Mouse (Mus musculus) liver, postnatal 0 days (tissue): ENCODE results near the gene Golm1. TPM values are rescaled to one million over a fixed set of nuclear protein-coding genes. Genes with fewer than 3 reads are reported as not detected.
A peak's percentile ranks its signal among the peaks of the same experiment; 100 is the strongest.

Experiments
- ATAC-seq: fragments of 200-750 bp; cut with Nextera tagmentation; 2 replicates; pipeline ENCODE4 v1.8.0; 2017; ENCODE audit warnings: mild to moderate bottlenecking, moderate library complexity
- DNase-seq: peaks from one replicate; pipeline ENCODE4 v3.0.0-alpha.2; 2016
- H3K27ac ChIP-seq: fragments of 300-500 bp; sonication (generic); 2 replicates; pipeline ENCODE4 v1.5.1; 2014; ENCODE audit warnings: antibody characterized with exemption, moderate library complexity, mild to moderate bottlenecking, low read depth
- H3K27me3 ChIP-seq: fragments of 300-500 bp; sonication (generic); 2 replicates; pipeline ENCODE4 v1.6.1; 2014; ENCODE audit warnings: low read length, control low read depth, mixed read lengths; ENCODE audit not compliant: insufficient read depth
- H3K36me3 ChIP-seq: fragments of 300-500 bp; sonication (generic); replicated peaks from 2 replicates; pipeline ENCODE4 v1.6.1; 2014; ENCODE audit warnings: mild to moderate bottlenecking, control low read depth, low read length, moderate library complexity, mixed read lengths; ENCODE audit not compliant: insufficient read depth
- H3K4me1 ChIP-seq: fragments of 300-500 bp; sonication (generic); 2 replicates; pipeline ENCODE4 v1.6.1; 2014; ENCODE audit warnings: antibody characterized with exemption, mild to moderate bottlenecking, control low read depth; ENCODE audit not compliant: insufficient read depth
- H3K4me2 ChIP-seq: fragments of 300-500 bp; sonication (generic); 2 replicates; pipeline ENCODE4 v1.6.1; 2014; ENCODE audit warnings: low read depth, mild to moderate bottlenecking, low read length, moderate library complexity, mixed read lengths
- H3K4me3 ChIP-seq: fragments of 300-500 bp; sonication (generic); 2 replicates; pipeline ENCODE4 v1.5.1; 2014; ENCODE audit warnings: low read depth, low read length
- H3K9ac ChIP-seq: fragments of 300-500 bp; sonication (generic); replicated peaks from 2 replicates; pipeline ENCODE4 v1.6.1; 2014; ENCODE audit warnings: mild to moderate bottlenecking, moderate library complexity
- H3K9me3 ChIP-seq: fragments of 300-500 bp; sonication (generic); 2 replicates; pipeline ENCODE4 v1.6.1; 2016; ENCODE audit warnings: mild to moderate bottlenecking, control low read depth, low read length, mixed read lengths
- CTCF ChIP-seq: sonication (generic); IDR thresholded peaks from 2 replicates; pipeline ENCODE4 v1.5.1; 2016; ENCODE audit warnings: antibody characterized with exemption, low read depth
- EP300 ChIP-seq: IDR thresholded peaks from 2 replicates; pipeline ENCODE4 v1.6.1; 2016; ENCODE audit warnings: antibody characterized with exemption, low read depth, mild to moderate bottlenecking
- WGBS: fragments of 180-500 bp; shearing (Covaris S2); extraction: QIAGEN DNeasy Blood & Tissue Kit; methylation state at CpG from one replicate; pipeline ENCODE4 v1.1.7; 2014; ENCODE audit not compliant: insufficient replicate concordance; 5-methylcytosine and 5-hydroxymethylcytosine counted together
- polyA plus RNA-seq: library from polyadenylated mRNA; unstranded; fragments of >200 nt; fragmentation: Nextera tagmentation; extraction: Ambion mirVana; gene quantifications from 2 replicates; pipeline ENCODE4 v1.2.1, GENCODE M21; 2015

Golm1 gene
- polyA plus RNA-seq, 1 experiment from 2014 or later, result 13.0 TPM

- no peak for DNase-seq
- no peak overlapping the region for H3K4me3 ChIP-seq
- H3K9me3 ChIP-seq, result no peaks in the 10 kb centered on the region
- H3K4me2 ChIP-seq, result no peak overlapping the region
- no peaks in the 10 kb centered on the region for H3K27me3 ChIP-seq
- no peak overlapping the region for H3K27ac ChIP-seq
- H3K36me3 ChIP-seq, result peaks cover 25% of the 10 kb centered on the region
- WGBS, result 88% methylated on average over 4 of the region's 4 CpGs
- TF ChIP-seq EP300 (no peak), CTCF (no peak)
- peaks cover 20% of the 10 kb centered on the region for H3K4me1 ChIP-seq
- no peak overlapping the region for H3K9ac ChIP-seq
- ATAC-seq, result no peak
Measured at GRCm38 (mm10) chr13:59589672-59590071, 85.9 kb downstream of the Golm1 start.

DNA sequence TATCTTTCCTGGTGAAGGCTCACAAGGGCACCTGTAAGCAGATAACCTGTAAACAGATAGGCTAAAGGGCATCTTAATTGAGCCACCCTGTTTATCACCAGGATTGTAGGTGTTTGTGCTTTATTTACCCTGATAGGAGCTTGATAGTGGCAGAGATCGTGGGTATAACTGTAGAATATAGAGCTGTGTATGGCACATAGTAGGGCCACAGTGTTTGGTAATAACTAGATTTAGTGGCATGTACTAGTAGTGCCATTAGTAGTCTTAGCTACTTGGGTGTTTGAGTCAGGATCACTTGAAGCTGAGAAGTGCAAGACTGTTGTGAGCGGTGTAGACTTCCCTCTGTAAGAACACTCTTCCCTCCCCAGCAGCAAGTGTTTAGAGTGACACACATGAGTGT, 88.4 kb downstream of the Golm1 start:
- H3K27me3 ChIP-seq, result no peaks in the 10 kb centered on the region
- TF ChIP-seq CTCF, result no peak
- TF ChIP-seq EP300, result no peak
- peaks cover 20% of the 10 kb centered on the region for H3K36me3 ChIP-seq
- no peak overlapping the region for H3K4me2 ChIP-seq
- H3K9me3 ChIP-seq, result no peaks in the 10 kb centered on the region
- H3K4me1 ChIP-seq, result peaks cover 26% of the 10 kb centered on the region
- H3K9ac ChIP-seq, result peak overlapping the region; percentile 39
- WGBS, result 82% methylated on average over 2 of the region's 2 CpGs
- H3K27ac ChIP-seq, result no peak overlapping the region
- H3K4me3 ChIP-seq, result no peak overlapping the region
- DNase-seq (no peak), ATAC-seq (no peak)

DNA sequence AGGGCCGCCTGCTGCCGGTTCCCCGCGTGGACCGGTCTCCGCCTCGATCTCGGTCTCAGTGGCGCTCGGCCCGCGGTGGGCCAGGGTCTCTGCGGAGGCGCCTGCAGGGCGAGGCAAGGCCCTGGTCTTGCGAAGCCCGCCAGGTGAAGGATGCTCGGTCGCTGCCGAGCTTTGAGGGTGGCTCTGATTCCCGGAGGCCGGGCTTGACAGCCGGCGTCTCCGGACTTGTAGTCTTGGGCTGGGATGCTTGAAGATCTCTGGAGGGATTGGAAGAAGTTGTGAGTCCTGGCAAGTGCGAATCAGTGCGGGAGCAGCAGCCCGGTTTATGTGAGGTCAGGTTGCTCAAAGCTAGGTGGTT, 90.0 kb downstream of the Golm1 start:
- ATAC-seq, result no peak

GRCm38 (mm10) chr13:59584947-59585647, 90.5 kb downstream of the Golm1 start, which contains the start of the genes Agtpbp1 and Naa35:
TSS of gene Agtpbp1 (minus strand) at chr13:59585227.
TSS of gene Naa35 (plus strand) at chr13:59585259.
- no peak for TF ChIP-seq CTCF
- peak; percentile 90 for TF ChIP-seq EP300
- WGBS, result under 1% methylated on average over 42 of the region's 83 CpGs
- H3K9ac ChIP-seq, result peak within 1 kb of the TSS; percentile 92
- peak within 1 kb of the TSS; percentile 94 for H3K4me3 ChIP-seq
- ATAC-seq (peak; percentile 96), DNase-seq (peak; percentile 100)
- peak within 1 kb of the TSS; percentile 82 for H3K27ac ChIP-seq
- peaks cover 16% of the 10 kb centered on the region for H3K36me3 ChIP-seq
- no peaks in the 10 kb centered on the region for H3K27me3 ChIP-seq
- H3K4me1 ChIP-seq, result peaks cover 26% of the 10 kb centered on the region
- H3K9me3 ChIP-seq, result no peaks in the 10 kb centered on the region
- H3K4me2 ChIP-seq, result peak within 1 kb of the TSS; percentile 99

More for the DNA sequence above, 90.0 kb downstream of the Golm1 start:
- DNase-seq, result no peak
- H3K4me3 ChIP-seq, result peak overlapping the region; percentile 94
- H3K27me3 ChIP-seq, result no peaks in the 10 kb centered on the region
- H3K36me3 ChIP-seq, result peaks cover 17% of the 10 kb centered on the region
- WGBS, result under 1% methylated on average over 28 of the region's 28 CpGs
- peaks cover 26% of the 10 kb centered on the region for H3K4me1 ChIP-seq
- no peaks in the 10 kb centered on the region for H3K9me3 ChIP-seq
- H3K4me2 ChIP-seq, result peak overlapping the region; percentile 99
- no peak for TF ChIP-seq CTCF
- no peak for TF ChIP-seq EP300
- H3K9ac ChIP-seq, result peak overlapping the region; percentile 92
- peak overlapping the region; percentile 82 for H3K27ac ChIP-seq

Other genes with a start within 250 kb of the Golm1 start
- 5.4 and 6.4 TPM in 2 replicates for gene Agtpbp1, start 90.6 kb downstream of the Golm1 start, polyA plus RNA-seq
- 22.9 and 32.5 TPM in 2 replicates for gene Naa35, start 90.6 kb downstream of the Golm1 start, polyA plus RNA-seq
- not detected in 2 replicates for gene 4921517D22Rik, start 18.3 kb upstream of the Golm1 start, polyA plus RNA-seq
- 0.02 and 0.15 TPM in 2 replicates for gene Spata31d1a, start 34.5 kb upstream of the Golm1 start, polyA plus RNA-seq
- not detected in 2 replicates for gene Spata31d1b, start 36.5 kb upstream of the Golm1 start, polyA plus RNA-seq
- gene Spata31d1d, start 55.9 kb upstream of the Golm1 start, polyA plus RNA-seq, result not detected in 2 replicates
- not detected in 2 replicates for gene 1700014D04Rik, start 70.9 kb upstream of the Golm1 start, polyA plus RNA-seq
- 135 and 137 TPM in 2 replicates for gene Isca1, start 94.0 kb upstream of the Golm1 start, polyA plus RNA-seq
- gene Gm49354, start 106.4 kb upstream of the Golm1 start, polyA plus RNA-seq, result not detected in 2 replicates
- 33.8 and 37.6 TPM in 2 replicates for gene Tut7, start 147.3 kb upstream of the Golm1 start, polyA plus RNA-seq